ENCODE assay signal across 17 mouse cellular contexts in the genomic region with DNA sequence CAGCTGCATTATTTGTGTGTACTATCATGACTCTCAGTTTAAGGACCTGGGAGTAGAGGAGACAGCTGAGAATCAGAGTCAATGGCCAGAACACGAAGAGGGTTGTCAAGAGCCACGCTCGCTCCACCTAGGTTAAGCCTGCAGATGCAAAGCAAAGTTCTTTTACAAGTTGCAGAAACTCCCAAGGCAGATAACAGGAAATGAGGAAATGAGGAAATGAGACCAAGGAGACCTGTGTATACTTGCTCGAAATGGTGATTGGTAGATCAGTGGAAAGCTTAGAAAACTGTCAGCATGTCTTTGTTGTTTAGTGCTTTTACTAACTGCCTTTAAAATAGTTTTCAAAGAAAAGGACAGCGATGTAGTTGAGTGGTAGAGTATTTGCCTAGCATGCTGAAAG. TPM values are rescaled to one million over a fixed set of nuclear protein-coding genes. Genes with fewer than 3 reads are reported as not detected.
DNase-seq lines count a peak whose midpoint lies in the region; ATAC-seq lines count a peak whose summit lies in the region.
"Had no signal": no experiment of that assay in that cellular context is flagged by ENCODE, and none has a peak within 500 bp of the region (broad histone marks: within the 10 kb centered on the region; RNA-seq: fewer than 3 reads in every experiment).

No protein-coding gene starts in this region.

- DNase-seq in spleen, postnatal 36 days (ENCODE audit: low spot score in 2 of 2): peak; percentile 16 to 33
- no peak for DNase-seq in spleen, postnatal 4 days (ENCODE audit: low spot score in 2 of 2)
- DNase-seq in lung, adult 18-20 months: no peak
- no peak for DNase-seq in retina, embryonic 14.5 days (ENCODE audit: low spot score)
- no peak for DNase-seq in adrenal gland, postnatal 4 days (ENCODE audit: low spot score in 2 of 2)
- DNase-seq: adrenal gland, adult 8-10 months; adrenal gland, postnatal 36 days; cerebellum, adult 18-20 months; cerebellum, adult 9-11 months; cerebellum, postnatal 36 days; gastrocnemius, adult 2 months; gastrocnemius, postnatal 25 days; heart, adult 11 months; heart, postnatal 36 days had no signal

- peak; percentile 87 for ATAC-seq in granulocyte monocyte progenitor cell, adult 5-6 weeks (replicated peaks; ENCODE audit: poor library complexity, severe bottlenecking)
- ATAC-seq in neutrophil, adult 5-6 weeks (ENCODE audit: extremely low read depth, insufficient number of reproducible peaks, low FRiP score, poor library complexity, severe bottlenecking): peak; percentile 66
- ATAC-seq: forebrain, embryonic 14.5 days had no signal

RNA-seq across cellular contexts. Expression of a gene that starts 8.6 kb away (rescaled TPM):
- 91.1 and 97.2 TPM in 2 replicates for total RNA-seq in granulocyte monocyte progenitor cell, adult 5-6 weeks (2014; fragmentation: Nextera tagmentation)
- total RNA-seq in granulocyte monocyte progenitor cell, adult 5-6 weeks (2017): 111 and 125 TPM in 2 replicates
- 265 and 282 TPM in 2 replicates for total RNA-seq in neutrophil, adult 5-6 weeks (2017)
- total RNA-seq in adrenal gland, postnatal 4 days (2021): 10 to 100 TPM; 51.7 to 66.1 TPM

Comparison
In these comparisons a context has a peak if more than half of its experiments do, and no peak if none do; other contexts are left out.
1. DNase-seq: peak in spleen, postnatal 36 days (2 of 2); none in spleen, postnatal 4 days (0 of 2), lung, adult 18-20 months (0 of 2), retina, embryonic 14.5 days (single experiment) and adrenal gland, postnatal 4 days (0 of 2).